Mouse (Mus musculus) cerebral cortex, adult 2 months (tissue): ENCODE data around the gene 1700020A23Rik.

Source experiments
- WGBS: fragments of 180-500 bp; shearing (Covaris S2); methylation state at CpG from one replicate; pipeline ENCODE4 v1.1.7; 2018; 5-methylcytosine and 5-hydroxymethylcytosine counted together

Gene 1700020A23Rik

DNA sequence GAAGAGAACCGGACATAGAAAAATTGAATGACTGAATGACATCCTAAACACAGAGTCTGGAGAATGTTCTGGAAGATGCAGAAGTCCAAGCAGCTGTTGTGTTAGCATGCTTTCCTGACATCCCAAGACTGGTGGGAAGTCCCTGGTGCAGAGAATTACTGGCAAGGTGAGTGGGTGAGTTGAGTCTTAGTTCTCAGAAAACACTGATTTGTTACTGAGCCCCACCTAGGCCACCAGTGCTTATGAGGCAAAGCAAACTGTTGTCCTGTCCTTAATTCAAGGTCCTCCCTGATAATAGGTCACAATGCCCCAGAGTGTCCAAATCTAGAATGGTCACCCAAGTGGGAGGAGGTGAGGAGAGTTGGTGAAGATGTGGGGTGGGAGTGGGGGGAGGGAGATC, at the start of gene 1700020A23Rik, which contains the start of gene Gm28372:
Gene 1700020A23Rik, plus strand, starts transcription at position 321 of the 400 bp plus-strand sequence.
Gene Gm28372, plus strand, starts transcription at position 301 of the 400 bp plus-strand sequence.
- WGBS, result 94% methylated on average over 1 of the region's 1 CpGs

- WGBS, result 75% methylated on average over 5 of the region's 5 CpGs
Measured at GRCm38 (mm10) chr2:130357551-130357950, 47.5 kb upstream of the 1700020A23Rik start.

GRCm38 (mm10) chr2:130358852-130359251, 46.2 kb upstream of the 1700020A23Rik start:
- WGBS, result 27% methylated on average over 5 of the region's 5 CpGs

DNA sequence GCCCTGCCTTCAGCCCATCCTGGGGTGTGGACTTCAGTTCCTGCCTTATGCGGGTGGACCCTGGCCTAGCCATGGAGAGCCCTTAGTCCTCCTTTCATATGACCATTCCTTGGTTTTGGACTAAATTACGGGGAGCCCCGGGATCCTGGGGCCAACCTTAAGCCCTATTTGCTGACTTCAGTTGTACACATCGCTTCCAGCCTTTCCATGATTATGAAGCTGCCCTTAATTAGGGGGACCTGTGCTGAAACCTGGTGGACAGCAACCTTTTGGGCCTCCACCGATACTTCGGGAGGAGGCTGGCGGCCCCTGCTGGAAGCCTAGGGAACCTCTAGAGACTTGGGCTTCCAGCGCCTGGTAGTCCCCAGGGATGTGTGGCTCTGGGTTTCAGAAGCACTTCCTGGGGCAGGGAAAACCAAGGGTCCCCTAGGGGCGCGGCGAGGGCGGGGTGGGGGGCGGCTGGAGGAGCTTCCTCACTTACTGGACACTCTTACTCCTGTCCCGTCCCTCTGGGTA, 42.5 kb upstream of the 1700020A23Rik start:
- WGBS, result 17% methylated on average over 14 of the region's 14 CpGs

DNA sequence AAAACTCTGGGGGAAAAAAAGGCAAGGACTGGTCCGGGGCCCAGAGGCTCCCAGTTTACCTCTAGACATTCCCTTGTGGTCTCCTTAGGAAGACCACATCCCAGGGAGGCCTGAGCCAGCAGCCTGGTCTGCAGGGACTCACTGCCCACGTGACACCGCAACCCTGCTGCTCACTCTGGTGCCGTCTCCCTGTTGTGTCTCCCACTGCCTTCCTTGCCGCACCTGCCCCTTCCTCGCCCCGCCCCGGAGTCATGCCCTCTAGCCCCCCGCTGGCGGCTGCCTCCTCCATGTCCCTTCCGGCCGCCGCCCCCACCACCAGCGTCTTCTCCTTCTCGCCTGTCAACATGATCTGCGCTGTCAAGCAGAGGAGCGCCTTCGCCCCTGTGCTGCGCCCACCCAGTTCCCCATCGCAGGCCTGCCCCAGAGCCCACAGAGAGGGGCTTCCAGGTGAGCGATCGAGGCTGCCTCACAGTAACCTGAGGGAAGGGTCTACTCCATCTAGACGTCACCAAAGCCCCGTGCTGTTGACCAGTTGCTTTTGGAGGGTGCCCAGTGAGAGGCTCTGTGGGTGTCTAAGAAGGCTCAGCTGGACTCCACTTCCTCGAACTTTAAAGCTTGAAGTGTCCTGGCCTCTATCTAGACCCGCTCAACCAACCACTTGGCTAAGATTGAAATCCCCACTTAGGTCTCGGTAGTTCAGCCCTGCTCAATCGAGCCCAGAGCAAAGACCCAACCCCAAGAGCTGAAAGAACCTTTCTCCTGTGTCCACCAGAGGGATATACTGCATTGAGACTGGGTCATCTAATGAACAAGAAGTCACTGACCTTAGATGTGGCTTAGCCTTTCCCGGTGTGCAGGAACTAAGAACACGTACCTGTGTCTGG, 39.6 kb upstream of the 1700020A23Rik start:
- WGBS, result 35% methylated on average over 30 of the region's 30 CpGs

GRCm38 (mm10) chr2:130367386-130367785, 37.7 kb upstream of the 1700020A23Rik start:
- WGBS, result 78% methylated on average over 4 of the region's 4 CpGs

GRCm38 (mm10) chr2:130373026-130373425, 32.0 kb upstream of the 1700020A23Rik start:
- 56% methylated on average over 1 of the region's 1 CpGs for WGBS

DNA sequence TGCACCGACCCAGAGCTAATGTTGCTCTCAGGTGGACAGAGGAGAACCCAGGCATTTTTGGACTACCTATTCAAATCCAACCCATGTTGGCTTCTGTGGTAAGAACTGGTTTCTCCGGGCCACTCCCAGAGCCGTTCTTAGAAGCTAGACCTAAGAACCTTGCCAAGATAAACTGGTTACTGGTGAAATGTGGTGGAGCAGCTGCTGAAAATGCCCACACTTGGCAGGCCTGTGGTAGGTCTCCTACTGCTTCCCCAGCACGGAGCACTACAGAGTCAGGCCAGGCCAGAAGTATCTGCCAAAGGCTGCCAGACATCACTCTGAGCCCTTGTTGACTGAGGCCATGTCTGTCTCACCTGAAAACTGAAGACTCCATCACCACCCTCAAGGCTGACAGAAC, 30.1 kb upstream of the 1700020A23Rik start:
- 62% methylated on average over 4 of the region's 4 CpGs for WGBS

- 53% methylated on average over 3 of the region's 3 CpGs for WGBS
Measured at GRCm38 (mm10) chr2:130383205-130383604, 21.9 kb upstream of the 1700020A23Rik start.

DNA sequence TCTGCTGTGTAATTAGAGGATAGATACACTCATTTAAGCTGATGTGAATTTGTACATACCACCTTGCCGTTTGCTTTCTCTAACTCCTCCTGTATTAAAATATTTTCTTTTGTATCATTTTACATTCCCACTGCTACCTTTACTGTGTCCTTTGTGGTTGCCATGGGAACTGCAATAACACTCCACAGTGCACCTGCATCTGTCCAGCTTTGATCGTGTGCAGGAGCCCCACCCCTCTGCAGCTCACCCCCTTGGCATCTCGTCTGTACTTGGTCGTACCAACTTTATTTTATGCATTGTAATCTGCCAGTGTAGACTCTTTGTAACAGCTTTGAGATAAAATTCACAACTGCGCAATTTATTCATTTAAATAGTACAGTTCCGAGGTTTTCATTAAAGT, 21.2 kb upstream of the 1700020A23Rik start:
- 48% methylated on average over 6 of the region's 6 CpGs for WGBS

GRCm38 (mm10) chr2:130386212-130386611, 18.8 kb upstream of the 1700020A23Rik start:
- 64% methylated on average over 1 of the region's 1 CpGs for WGBS

DNA sequence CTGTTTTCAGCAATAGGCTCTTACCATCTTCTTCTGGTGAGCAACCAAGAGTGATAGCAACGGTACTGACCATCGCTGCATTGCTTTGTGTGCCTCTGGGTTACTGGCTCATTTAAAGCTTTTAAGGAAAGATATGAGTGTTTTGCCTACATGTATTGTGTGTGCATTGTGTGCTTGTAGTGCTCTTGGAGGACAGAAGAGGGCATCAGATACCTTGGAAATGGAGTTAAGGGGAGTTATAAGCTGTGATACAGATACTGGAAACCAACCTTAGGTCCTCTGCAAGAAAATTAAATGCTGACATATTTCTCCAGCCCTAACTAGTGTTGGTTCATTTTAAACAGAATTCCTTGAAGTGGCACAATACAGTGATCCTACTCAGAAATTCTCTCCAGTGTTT, 16.3 kb upstream of the 1700020A23Rik start:
- 90% methylated on average over 2 of the region's 2 CpGs for WGBS

- 91% methylated on average over 11 of the region's 11 CpGs for WGBS
Measured at GRCm38 (mm10) chr2:130390993-130391625, 13.9 kb upstream of the 1700020A23Rik start.

- WGBS, result 88% methylated on average over 3 of the region's 3 CpGs
Measured at GRCm38 (mm10) chr2:130392836-130393235, 12.2 kb upstream of the 1700020A23Rik start.

DNA sequence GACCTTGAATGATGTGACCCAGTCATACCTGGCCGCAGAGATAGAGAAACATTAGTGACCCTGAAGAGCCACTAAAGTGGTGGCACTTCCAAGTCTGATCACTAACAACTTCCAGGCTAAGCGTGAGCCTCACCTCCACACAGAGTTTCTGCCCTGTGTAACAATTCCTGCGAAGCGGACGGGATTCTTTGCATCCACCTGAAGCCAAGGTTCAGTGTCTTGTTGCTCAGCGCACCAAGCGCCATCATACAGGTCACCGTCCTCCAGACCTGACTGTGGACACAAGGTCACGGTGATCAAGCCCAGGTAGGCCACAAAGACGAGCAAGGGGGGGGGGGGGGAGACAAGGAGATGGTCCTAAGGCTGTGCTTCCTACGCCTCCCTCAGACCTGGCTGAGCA, 9.4 kb upstream of the 1700020A23Rik start:
- WGBS, result 96% methylated on average over 11 of the region's 11 CpGs

- 6% methylated on average over 51 of the region's 53 CpGs for WGBS
Measured at GRCm38 (mm10) chr2:130397186-130397985, 7.7 kb upstream of the 1700020A23Rik start, which contains the start of gene Cpxm1. TSS of gene Cpxm1 (minus strand) at chr2:130397574.

- 29% methylated on average over 14 of the region's 14 CpGs for WGBS
Measured at GRCm38 (mm10) chr2:130398091-130398490, 7.0 kb upstream of the 1700020A23Rik start.

DNA sequence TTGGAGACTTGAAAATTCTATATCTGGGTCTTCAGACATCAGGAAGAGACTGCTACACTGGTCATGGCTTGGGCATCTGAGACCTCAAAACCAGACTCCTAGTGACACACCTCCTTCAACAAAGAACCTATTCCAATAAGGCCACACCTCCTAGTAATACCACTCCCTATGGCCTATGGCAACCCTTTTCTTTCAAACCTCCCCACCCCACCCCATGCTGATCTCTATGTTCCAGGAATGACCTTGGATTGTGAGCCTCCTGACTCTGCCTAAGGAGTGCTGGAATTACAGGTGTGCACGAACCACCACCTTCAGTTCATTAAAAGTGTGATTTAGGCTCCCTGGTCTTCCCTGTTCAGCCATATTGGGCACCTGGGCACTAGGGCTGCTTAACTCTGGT, 5.0 kb upstream of the 1700020A23Rik start:
- 89% methylated on average over 1 of the region's 1 CpGs for WGBS

DNA sequence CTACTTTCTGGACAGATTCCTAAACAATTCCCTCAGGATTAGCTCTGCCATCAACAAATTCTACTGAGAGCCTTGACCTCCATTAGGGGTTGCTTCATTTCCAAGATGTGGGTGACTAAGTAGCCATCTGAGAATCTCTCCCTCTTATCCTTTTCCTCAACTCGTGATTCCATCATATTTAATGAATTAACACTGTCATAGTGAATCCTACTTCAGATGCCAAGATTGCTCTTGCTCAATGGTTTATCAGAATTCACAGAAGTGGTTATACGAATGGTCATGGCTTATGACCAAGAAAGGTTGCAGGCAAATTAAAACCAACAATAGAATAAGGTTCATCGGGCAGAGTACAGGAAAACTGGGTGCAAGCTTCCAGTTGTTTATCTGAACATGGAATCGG, 3.2 kb upstream of the 1700020A23Rik start:
- WGBS, result 82% methylated on average over 4 of the region's 4 CpGs

- 88% methylated on average over 2 of the region's 2 CpGs for WGBS
Measured at GRCm38 (mm10) chr2:130406178-130406577, 1.1 kb downstream of the 1700020A23Rik start, which contains the start of gene Tmem239. TSS of gene Tmem239 (plus strand) at chr2:130406478.

- 58% methylated on average over 6 of the region's 6 CpGs for WGBS
Measured at GRCm38 (mm10) chr2:130408194-130408593, 3.1 kb downstream of the 1700020A23Rik start.
